Mouse (Mus musculus) adrenal gland, postnatal 14 days (tissue): Measurements from ENCODE around the gene Dgat2. TPM values are rescaled to one million over a fixed set of nuclear protein-coding genes. Genes with fewer than 3 reads are reported as not detected.

Experiments used
- DNase-seq: peaks from one replicate; pipeline ENCODE4 v3.0.0; 2021; ENCODE audit warnings: mixed read lengths
- long read RNA-seq, 2 experiments: library from polyadenylated mRNA; stranded (forward); transcript quantifications; one replicate each; pipeline ENCODE4 v2.0.0; 2021
- total RNA-seq: library from RNA; stranded (reverse); gene quantifications from 2 replicates; pipeline ENCODE4 v1.2.3, GENCODE M21; 2021

Gene Dgat2
- total RNA-seq: 831 and 917 TPM in 2 replicates
- long read RNA-seq, experiment 1, transcript Dgat2-201 (8 exons, 2,262 nt): major isoform, 910 of 1,242 reads
- long read RNA-seq, experiment 1, partial matches to known transcripts: 234 of 1,242 reads
- long read RNA-seq, experiment 1, other reads (novel, unspliced or antisense): 98 of 1,242 reads
- long read RNA-seq, experiment 2, transcript Dgat2-201 (8 exons, 2,262 nt): major isoform, 866 of 1,257 reads
- long read RNA-seq, experiment 2, partial matches to known transcripts: 353 of 1,257 reads
- long read RNA-seq, experiment 2, other reads (novel, unspliced or antisense): 38 of 1,257 reads

- peak; percentile 95 for DNase-seq
Observed at GRCm38 (mm10) chr7:99182432-99183172, at the start of gene Dgat2. Dgat2 (minus strand) TSS chr7:99182719.

DNA sequence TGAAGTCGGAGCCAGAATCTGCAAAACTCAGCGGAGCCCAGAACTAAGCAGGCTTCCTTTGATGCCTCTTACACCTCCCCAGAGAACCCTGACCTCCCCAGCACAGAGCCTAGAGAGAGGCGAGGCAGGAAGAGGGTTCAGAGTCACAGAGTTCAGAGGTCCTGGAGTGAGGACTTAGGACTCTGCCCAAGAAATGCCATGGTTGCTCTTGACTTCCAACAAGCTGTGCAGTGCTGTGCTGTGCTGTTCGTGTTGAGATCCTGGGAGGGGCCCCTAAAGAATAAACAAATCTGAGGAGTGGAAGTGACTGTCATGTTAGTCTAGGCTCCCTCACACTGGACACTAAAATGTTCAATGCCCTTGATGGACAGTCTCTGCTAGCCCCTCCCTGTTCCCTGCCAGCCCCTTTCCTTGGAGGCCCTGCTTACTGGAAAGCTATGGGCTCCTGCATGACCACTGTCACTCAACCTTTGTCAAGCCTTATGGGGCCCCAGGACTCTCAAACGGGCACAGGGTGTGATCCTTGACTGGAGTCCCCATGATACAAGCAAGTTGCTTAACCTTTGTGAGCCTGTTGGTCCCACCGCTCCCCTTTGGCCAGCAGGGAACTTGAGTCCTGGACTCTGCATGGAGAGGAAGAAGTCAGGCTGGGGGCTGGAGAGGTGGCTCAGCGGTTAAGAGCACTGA lies 47.7 kb upstream of the Dgat2 start:
- no peak for DNase-seq

DNA sequence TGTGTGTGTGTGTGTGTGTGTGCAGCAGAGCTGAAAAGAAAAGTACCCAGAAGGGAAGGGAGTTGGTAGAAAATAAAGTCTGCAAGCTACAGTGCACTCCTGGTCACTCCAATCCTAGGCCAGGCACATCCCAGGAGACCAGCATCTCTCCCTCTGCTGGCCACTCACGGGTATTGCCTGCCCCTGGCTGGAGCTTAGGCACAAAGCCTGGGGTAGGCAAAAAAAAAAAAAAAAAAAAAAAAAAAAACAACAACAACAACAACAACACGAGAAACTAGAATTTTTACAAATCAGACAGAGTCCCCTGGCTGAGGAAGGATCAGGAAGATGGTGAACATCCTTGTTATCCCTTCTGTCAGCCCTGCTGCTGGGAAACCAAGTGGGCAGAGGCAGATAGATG lies 46.9 kb upstream of the Dgat2 start:
- DNase-seq: peak; percentile 77

DNA sequence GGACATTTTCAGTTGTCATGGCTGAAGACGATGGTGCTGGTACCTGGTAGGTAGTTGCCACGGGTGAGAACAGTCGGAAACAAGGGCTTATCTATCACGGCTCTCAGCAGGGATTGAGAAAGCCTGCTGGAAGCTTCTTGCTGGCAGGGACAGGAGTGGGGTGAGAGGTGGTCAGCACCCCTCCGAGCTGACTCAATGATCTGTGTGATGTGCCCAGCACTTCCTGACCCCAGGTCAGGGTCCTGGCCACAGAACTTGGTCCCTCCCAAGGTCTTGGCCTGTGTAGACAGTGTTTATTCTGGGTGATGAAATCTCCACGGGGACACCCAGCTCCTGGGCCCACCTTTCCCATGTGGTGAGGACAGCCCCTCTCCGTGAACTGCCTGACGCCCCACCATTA lies 46.3 kb upstream of the Dgat2 start:
- DNase-seq: no peak

DNA sequence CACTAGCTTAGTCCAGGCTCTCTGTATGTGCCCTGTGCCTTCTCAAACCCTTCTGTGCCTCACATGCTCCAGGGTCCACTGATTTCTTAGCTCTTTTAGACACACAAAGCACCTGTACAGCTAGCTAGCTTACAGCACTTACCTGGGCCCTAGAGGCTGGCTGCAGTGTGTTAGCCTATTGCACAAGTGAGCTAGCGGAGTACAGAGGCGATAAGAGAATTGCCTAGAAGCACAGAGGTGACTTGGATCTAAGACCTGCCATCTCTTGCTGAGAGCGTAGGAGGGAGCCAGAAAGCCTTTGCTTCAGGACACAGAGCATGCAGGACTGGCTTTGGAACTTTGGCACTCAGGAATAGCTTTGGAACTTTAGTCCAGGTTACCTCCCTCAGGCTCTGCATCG lies 44.7 kb upstream of the Dgat2 start:
- no peak for DNase-seq

GRCm38 (mm10) chr7:99226662-99227061 lies 44.1 kb upstream of the Dgat2 start:
- no peak for DNase-seq

DNA sequence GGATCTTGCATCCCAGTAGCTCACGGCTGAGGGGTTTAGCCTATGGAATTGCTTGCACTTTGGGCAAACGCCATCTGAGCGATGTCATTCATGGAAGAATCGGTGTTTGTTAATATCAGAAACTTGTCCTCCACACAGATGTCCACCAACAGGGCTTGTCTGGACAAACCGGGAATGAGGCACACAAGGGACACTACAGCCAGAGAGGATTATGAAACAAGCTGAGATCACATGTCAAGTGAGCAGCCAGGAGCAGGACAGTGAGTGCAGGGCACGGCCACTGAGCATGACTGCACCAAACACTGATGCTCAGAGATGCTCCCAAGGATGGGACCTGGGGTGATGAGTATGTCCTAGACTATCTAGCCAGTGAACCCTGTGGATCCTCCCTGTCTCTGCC lies 42.9 kb upstream of the Dgat2 start:
- peak; percentile 45 for DNase-seq

DNA sequence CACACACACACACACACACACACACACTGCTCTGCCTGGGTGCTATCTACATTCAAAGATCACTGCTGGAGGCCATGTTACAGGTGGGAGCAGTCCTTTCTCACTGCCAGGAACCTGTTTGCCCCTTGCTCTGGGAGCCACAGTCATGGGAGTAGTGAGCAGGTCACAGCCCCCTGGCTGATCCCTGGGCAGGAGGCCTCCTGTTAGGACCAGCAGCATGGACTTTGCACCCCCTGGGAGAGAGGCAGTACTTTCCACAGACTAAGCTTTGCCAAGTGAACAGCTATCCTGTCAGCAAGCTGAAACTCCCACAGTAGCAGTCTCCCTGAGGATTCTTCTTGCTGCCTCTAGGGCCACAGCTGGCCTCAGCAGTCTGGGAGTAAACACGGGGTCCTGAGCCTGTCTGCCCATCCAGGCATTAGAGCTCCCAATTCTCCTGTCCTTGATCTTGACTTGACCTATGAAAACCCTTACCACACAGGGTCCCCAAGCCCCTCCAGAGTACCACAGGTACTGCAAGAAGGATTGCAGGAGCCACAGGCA lies 42.2 kb upstream of the Dgat2 start:
- DNase-seq: no peak

GRCm38 (mm10) chr7:99224225-99224624 lies 41.7 kb upstream of the Dgat2 start:
- no peak for DNase-seq

GRCm38 (mm10) chr7:99217338-99218074 lies 35.0 kb upstream of the Dgat2 start:
- peak; percentile 63 for DNase-seq

GRCm38 (mm10) chr7:99215347-99215855 lies 32.9 kb upstream of the Dgat2 start:
- DNase-seq: peak; percentile 77

GRCm38 (mm10) chr7:99214621-99215185 lies 32.2 kb upstream of the Dgat2 start:
- DNase-seq: no peak

- no peak for DNase-seq
Observed at GRCm38 (mm10) chr7:99213686-99214085, 31.2 kb upstream of the Dgat2 start.

DNA sequence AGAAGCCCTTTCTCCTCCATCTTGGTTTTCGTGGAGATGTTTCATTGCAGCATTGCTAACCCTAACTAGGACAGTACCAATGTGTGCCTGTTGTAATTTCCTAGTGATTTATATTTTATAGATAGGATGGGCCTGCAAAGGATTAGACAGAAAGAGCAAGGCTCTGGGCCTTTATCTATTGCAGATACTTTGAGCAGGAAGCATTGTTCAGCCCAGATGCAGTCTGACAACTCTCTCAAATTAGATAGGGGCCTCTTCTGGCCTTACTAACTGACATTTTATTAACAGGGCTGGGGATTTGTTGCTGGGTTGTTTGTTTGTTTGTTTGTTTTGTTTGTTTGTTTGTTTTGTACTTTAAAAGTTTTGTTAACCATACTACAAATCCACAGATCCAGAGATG lies 30.5 kb upstream of the Dgat2 start:
- no peak for DNase-seq

DNA sequence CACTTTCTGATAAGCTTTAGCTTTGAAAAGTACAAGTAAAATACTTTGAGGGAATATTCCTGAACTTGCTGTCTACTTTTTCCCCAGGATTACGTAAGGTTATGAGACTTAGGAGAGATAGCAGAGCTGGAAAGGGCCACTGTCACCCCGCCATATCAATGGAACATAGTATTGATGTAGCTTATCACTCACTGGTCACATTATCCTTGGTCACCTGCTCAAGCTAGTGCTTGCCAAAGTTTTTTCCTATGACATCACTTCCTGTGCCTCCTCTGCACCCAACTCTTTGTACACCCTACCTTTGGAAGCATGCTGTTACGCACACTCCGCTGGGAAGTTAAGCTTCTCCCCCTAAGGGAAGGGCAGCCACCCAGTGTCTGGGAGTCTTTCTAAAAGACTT lies 26.2 kb upstream of the Dgat2 start:
- DNase-seq: no peak

DNA sequence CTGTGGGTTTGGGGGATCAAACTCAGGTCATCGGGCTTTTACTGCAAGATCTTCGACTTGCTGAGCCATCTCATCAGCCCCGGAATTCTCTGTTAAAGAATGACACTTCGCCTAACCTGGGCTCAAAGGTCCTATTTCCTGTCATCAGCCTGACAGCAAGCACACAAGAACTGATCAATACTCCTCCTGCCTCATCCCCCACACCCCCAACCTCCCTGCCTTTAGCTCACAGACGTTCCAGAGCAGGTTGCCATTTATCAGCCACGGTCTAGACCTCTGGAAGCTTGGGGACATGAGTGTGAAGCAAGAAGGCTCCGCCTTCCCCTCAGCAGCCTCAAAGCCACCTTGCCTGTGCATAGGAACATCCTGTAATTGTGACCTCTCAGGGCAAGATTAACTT lies 23.8 kb upstream of the Dgat2 start:
- DNase-seq: no peak

DNA sequence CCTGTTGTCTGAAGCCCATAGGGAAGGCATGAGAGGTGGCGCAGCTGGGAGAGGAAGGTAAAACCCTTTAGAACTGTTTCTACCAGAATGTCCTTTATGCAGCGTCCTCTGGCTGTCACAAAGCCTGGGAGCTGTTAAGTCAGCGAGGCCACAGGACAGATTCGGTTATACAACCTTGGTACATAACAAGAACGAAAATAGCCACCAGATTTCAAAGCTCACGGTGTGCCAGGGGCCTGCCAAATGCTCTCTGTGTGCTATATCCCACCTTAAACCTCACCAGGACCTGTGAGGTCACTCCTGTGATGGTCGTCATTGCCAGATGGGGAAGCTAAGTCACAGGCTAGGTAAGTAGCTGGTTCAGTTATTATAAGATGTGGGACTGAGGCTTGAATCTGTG lies 19.6 kb upstream of the Dgat2 start:
- DNase-seq: peak; percentile 69

DNA sequence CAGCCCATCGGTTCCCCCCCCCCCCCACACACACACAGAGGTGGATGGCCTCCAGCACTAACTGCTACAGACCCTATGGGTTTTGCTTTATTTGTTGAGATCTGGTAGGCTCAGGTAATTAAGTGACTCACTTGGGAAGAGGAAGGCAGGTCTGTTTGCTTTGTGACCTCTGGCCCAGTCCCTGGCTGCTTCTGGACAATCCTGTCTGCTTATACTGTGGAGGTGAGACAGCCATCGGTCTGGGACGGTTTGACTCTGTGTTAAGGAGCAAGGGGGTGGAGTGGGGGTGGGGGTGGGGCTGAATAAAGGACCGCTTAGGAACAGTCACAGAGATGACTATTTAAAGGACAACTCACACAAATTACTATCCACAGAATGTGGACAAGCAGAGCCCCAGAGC lies 17.8 kb upstream of the Dgat2 start:
- peak; percentile 32 for DNase-seq

DNA sequence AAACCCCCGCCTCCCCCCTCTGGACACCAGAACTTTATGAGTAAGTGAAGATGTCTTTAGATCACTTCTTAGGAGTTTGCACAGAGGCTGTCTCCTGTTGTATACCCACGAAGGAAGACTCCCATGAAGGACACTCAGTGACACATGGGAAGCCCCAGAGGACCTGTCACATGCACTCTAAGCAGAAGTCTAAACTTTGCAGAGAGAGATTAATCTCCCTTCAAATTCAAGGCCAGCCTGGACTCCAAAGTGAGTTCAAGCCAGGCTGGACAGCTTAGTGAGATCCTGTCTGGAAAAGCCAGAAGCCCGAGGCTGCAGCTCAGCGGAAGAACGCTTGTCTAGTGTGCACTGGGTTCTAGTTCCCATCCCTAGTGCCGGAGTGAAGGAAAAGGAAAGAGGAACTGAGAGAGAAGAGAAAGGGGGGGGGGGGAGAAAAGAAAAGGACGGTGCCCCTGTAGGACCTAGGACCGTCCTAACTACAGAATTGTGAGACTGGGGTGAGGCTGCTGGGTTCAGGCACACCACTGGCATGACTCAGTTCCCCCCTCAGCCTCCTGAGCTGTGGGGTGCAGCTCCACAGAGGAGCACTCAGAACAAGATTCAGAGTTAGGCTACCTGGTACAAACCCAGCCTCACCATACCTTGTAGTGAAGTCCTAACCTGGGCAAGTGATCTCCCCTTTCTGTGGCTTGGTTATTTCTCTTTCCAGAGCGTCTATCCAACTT lies 17.1 kb upstream of the Dgat2 start:
- peak; percentile 61 for DNase-seq

GRCm38 (mm10) chr7:99198811-99199210 lies 16.3 kb upstream of the Dgat2 start:
- peak; percentile 55 for DNase-seq

DNA sequence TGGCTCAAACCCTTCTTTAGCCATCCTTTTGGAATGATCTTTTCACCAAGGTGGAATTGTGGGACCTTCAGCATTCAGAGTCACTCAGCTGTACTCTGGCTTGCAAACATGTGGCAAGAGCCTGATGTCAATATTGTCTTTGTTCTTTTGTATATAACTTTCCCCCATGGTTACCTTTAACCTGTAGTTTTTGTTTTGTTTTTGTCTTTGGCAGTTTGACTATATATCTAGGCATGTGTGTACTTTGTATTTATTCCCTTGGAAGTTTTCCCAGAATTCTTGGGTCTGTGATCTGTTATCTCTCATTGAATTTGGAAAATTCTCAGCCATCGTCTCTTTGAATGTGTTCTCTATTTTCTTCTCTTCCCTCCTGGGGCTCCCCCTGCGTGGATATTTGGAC lies 12.0 kb upstream of the Dgat2 start:
- DNase-seq: no peak
